Mouse (Mus musculus): ENCODE results near the gene Rev3l. TPM values are rescaled to one million over a fixed set of nuclear protein-coding genes. Genes with fewer than 3 reads are reported as not detected.

The Rev3l gene
- total and polyA plus RNA-seq, 2 experiments = 4.7 to 11.1 TPM

- H3K27me3 ChIP-seq (ENCODE audit: control insufficient read depth, insufficient read depth, low read length) = no peaks in the 10 kb centered on the region
Observed at GRCm38 (mm10) chr10:39692152-39692551, 39.8 kb upstream of the Rev3l start.

GRCm38 (mm10) chr10:39707717-39708510, 24.0 kb upstream of the Rev3l start:
- TF ChIP-seq POLR2A (IDR thresholded peaks at IDR 0.05; ENCODE audit: extremely low read depth, insufficient read depth, low read length) = no peak
- TF ChIP-seq CTCF (IDR thresholded peaks at IDR 0.05; ENCODE audit: low read depth, low read length) = no peak
- 97% methylated on average over 2 of the region's 2 CpGs for WGBS

More at GRCm38 (mm10) chr10:39692152-39692551, 39.8 kb upstream of the Rev3l start:
- no peaks in the 10 kb centered on the region for H3K4me1 ChIP-seq (ENCODE audit: control insufficient read depth, insufficient read depth, low read length)
- no peaks in the 10 kb centered on the region for H3K79me2 ChIP-seq (ENCODE audit: control insufficient read depth, insufficient read depth, low read length)
- no peaks in the 10 kb centered on the region for H3K36me3 ChIP-seq (ENCODE audit: control insufficient read depth, insufficient read depth, low read length)
- DNase-seq (ENCODE audit: extremely low read depth, low read depth, low spot score) = no peak
- no peak overlapping the region for H3K27ac ChIP-seq (replicated peaks; ENCODE audit: insufficient read depth, low read depth, low read length)
- H3K4me3 ChIP-seq (ENCODE audit: insufficient read depth, low read depth, low read length) = no peak overlapping the region
- H3K9ac ChIP-seq (ENCODE audit: low read depth, low read length) = no peak overlapping the region
- 74% methylated on average over 2 of the region's 2 CpGs for WGBS
- TF ChIP-seq POLR2A (IDR thresholded peaks at IDR 0.05; ENCODE audit: extremely low read depth, insufficient read depth, low read length) (no peak), CTCF (IDR thresholded peaks at IDR 0.05; ENCODE audit: low read depth, low read length) (no peak)

GRCm38 (mm10) chr10:39716936-39717335, 15.0 kb upstream of the Rev3l start:
- WGBS = 97% methylated on average over 5 of the region's 5 CpGs
- TF ChIP-seq POLR2A (IDR thresholded peaks at IDR 0.05; ENCODE audit: extremely low read depth, insufficient read depth, low read length) (no peak), CTCF (IDR thresholded peaks at IDR 0.05; ENCODE audit: low read depth, low read length) (no peak)
- no peaks in the 10 kb centered on the region for H3K27me3 ChIP-seq (ENCODE audit: control insufficient read depth, insufficient read depth, low read length)
- no peaks in the 10 kb centered on the region for H3K4me1 ChIP-seq (ENCODE audit: control insufficient read depth, insufficient read depth, low read length)
- DNase-seq (ENCODE audit: extremely low read depth, low read depth, low spot score) = no peak
- H3K27ac ChIP-seq (replicated peaks; ENCODE audit: insufficient read depth, low read depth, low read length) = no peak overlapping the region
- H3K79me2 ChIP-seq (ENCODE audit: control insufficient read depth, insufficient read depth, low read length) = no peaks in the 10 kb centered on the region
- H3K4me3 ChIP-seq (ENCODE audit: insufficient read depth, low read depth, low read length) = no peak overlapping the region
- H3K9ac ChIP-seq (ENCODE audit: low read depth, low read length) = no peak overlapping the region
- H3K36me3 ChIP-seq (ENCODE audit: control insufficient read depth, insufficient read depth, low read length) = no peaks in the 10 kb centered on the region

More at GRCm38 (mm10) chr10:39707717-39708510, 24.0 kb upstream of the Rev3l start:
- no peaks in the 10 kb centered on the region for H3K79me2 ChIP-seq (ENCODE audit: control insufficient read depth, insufficient read depth, low read length)
- H3K27ac ChIP-seq (replicated peaks; ENCODE audit: insufficient read depth, low read depth, low read length) = no peak overlapping the region
- no peak for DNase-seq (ENCODE audit: extremely low read depth, low read depth, low spot score)
- H3K4me1 ChIP-seq (ENCODE audit: control insufficient read depth, insufficient read depth, low read length) = no peaks in the 10 kb centered on the region
- no peak overlapping the region for H3K9ac ChIP-seq (ENCODE audit: low read depth, low read length)
- no peaks in the 10 kb centered on the region for H3K36me3 ChIP-seq (ENCODE audit: control insufficient read depth, insufficient read depth, low read length)
- no peak overlapping the region for H3K4me3 ChIP-seq (ENCODE audit: insufficient read depth, low read depth, low read length)
- H3K27me3 ChIP-seq (ENCODE audit: control insufficient read depth, insufficient read depth, low read length) = no peaks in the 10 kb centered on the region

- H3K79me2 ChIP-seq (ENCODE audit: control insufficient read depth, insufficient read depth, low read length) = peaks cover 3% of the 10 kb centered on the region; the same call in 1 of the 2 replicates
- H3K36me3 ChIP-seq (ENCODE audit: control insufficient read depth, insufficient read depth, low read length) = no peaks in the 10 kb centered on the region
- DNase-seq (ENCODE audit: extremely low read depth, low read depth, low spot score) = peak; percentile 62
- H3K4me3 ChIP-seq (ENCODE audit: insufficient read depth, low read depth, low read length) = peak overlapping the region; percentile 81
- under 1% methylated on average over 61 of the region's 66 CpGs for WGBS
- 0 out of 2 replicates have a peak, but pooled peaks cover 1% of the 10 kb centered on the region for H3K4me1 ChIP-seq (ENCODE audit: control insufficient read depth, insufficient read depth, low read length)
- H3K27ac ChIP-seq (replicated peaks; ENCODE audit: insufficient read depth, low read depth, low read length) = peak overlapping the region; percentile 93
- TF ChIP-seq CTCF (IDR thresholded peaks at IDR 0.05; ENCODE audit: low read depth, low read length) = 0 out of 2 replicates have a peak, but pooled peaks have one; percentile 7
- TF ChIP-seq POLR2A (IDR thresholded peaks at IDR 0.05; ENCODE audit: extremely low read depth, insufficient read depth, low read length) = no peak
- no peaks in the 10 kb centered on the region for H3K27me3 ChIP-seq (ENCODE audit: control insufficient read depth, insufficient read depth, low read length)
- H3K9ac ChIP-seq (ENCODE audit: low read depth, low read length) = peak overlapping the region; percentile 92
Observed at GRCm38 (mm10) chr10:39730976-39731735, 762 bp upstream of the Rev3l start.

GRCm38 (mm10) chr10:39732266-39733100, 565 bp downstream of the Rev3l start:
- peak overlapping the region; percentile 83 for H3K27ac ChIP-seq (replicated peaks; ENCODE audit: insufficient read depth, low read depth, low read length)
- DNase-seq (ENCODE audit: extremely low read depth, low read depth, low spot score) = peak; percentile 37
- under 1% methylated on average over 95 of the region's 105 CpGs for WGBS
- H3K4me1 ChIP-seq (ENCODE audit: control insufficient read depth, insufficient read depth, low read length) = 0 out of 2 replicates have a peak, but pooled peaks cover 1% of the 10 kb centered on the region
- H3K9ac ChIP-seq (ENCODE audit: low read depth, low read length) = peak overlapping the region; percentile 97
- H3K4me3 ChIP-seq (ENCODE audit: insufficient read depth, low read depth, low read length) = peak overlapping the region; percentile 81
- H3K27me3 ChIP-seq (ENCODE audit: control insufficient read depth, insufficient read depth, low read length) = no peaks in the 10 kb centered on the region
- TF ChIP-seq CTCF (IDR thresholded peaks at IDR 0.05; ENCODE audit: low read depth, low read length) = peak; percentile 74
- TF ChIP-seq POLR2A (IDR thresholded peaks at IDR 0.05; ENCODE audit: extremely low read depth, insufficient read depth, low read length) = 0 out of 2 replicates have a peak, but pooled peaks have one; percentile 12
- H3K79me2 ChIP-seq (ENCODE audit: control insufficient read depth, insufficient read depth, low read length) = peaks cover 3% of the 10 kb centered on the region; the same call in 1 of the 2 replicates
- no peaks in the 10 kb centered on the region for H3K36me3 ChIP-seq (ENCODE audit: control insufficient read depth, insufficient read depth, low read length)
